In genomic region chr5:123977231-123977630, GRCm38 (mm10) we compare ENCODE assay signal across 17 mouse cellular contexts. TPM values are rescaled to one million over a fixed set of nuclear protein-coding genes. Genes with fewer than 3 reads are reported as not detected.
A peak's percentile ranks its signal among the peaks of the same experiment; 100 is the strongest.
DNase-seq lines count a peak whose midpoint lies in the region; ATAC-seq lines count a peak whose summit lies in the region.
"Had no signal": no experiment of that assay in that cellular context is flagged by ENCODE, and none has a peak within 500 bp of the region (broad histone marks: within the 10 kb centered on the region; RNA-seq: fewer than 3 reads in every experiment).

No protein-coding gene starts in this region.

- intact Hi-C loops in left cerebral cortex, postnatal 14 days (cut with DNase I): no loop called here

- peaks cover 9% of the 10 kb centered on the region; the same call in 1 of the 2 replicates for H3K27me3 ChIP-seq in kidney, embryonic 14.5 days (ENCODE audit: control insufficient read depth, insufficient read depth, low read length)
- H3K27me3 ChIP-seq in intestine, embryonic 14.5 days (replicated peaks; ENCODE audit: control insufficient read depth, insufficient read depth, low read length): peaks cover 19% of the 10 kb centered on the region

- H3K4me3 ChIP-seq in kidney, embryonic 14.5 days (ENCODE audit: low read length): no peak overlapping the region
- no peak overlapping the region for H3K4me3 ChIP-seq in intestine, embryonic 14.5 days (ENCODE audit: low read depth, low read length)
- H3K4me3 ChIP-seq: forebrain, embryonic 12.5 days; hindbrain, embryonic 10.5 days; megakaryocyte, embryonic 14.5 days had no signal

- peak overlapping the region; percentile 26; the same call in 1 of the 2 replicates for H3K27ac ChIP-seq in kidney, embryonic 14.5 days (ENCODE audit: low read depth, low read length)
- H3K27ac ChIP-seq in intestine, embryonic 14.5 days (ENCODE audit: low read depth): 0 out of 2 replicates have a peak overlapping the region, but pooled peaks have one; percentile 54
- H3K27ac ChIP-seq: forebrain, embryonic 12.5 days; hindbrain, embryonic 10.5 days had no signal

- no peaks in the 10 kb centered on the region for H3K36me3 ChIP-seq in kidney, embryonic 14.5 days (ENCODE audit: control insufficient read depth, insufficient read depth, low read length)
- no peaks in the 10 kb centered on the region for H3K36me3 ChIP-seq in intestine, embryonic 14.5 days (ENCODE audit: control insufficient read depth, insufficient read depth, low read length)
- H3K36me3 ChIP-seq: forebrain, embryonic 12.5 days; hindbrain, embryonic 10.5 days had no signal

- no peak for ATAC-seq in kidney, embryonic 14.5 days (ENCODE audit: low FRiP score, low TSS enrichment)
- ATAC-seq in intestine, embryonic 14.5 days (replicated peaks; ENCODE audit: low FRiP score, low TSS enrichment, low read depth): no peak
- ATAC-seq: midbrain, embryonic 16.5 days had no signal

- no peaks in the 10 kb centered on the region for H3K9me3 ChIP-seq in kidney, embryonic 14.5 days (ENCODE audit: control insufficient read depth, low read length)
- no peaks in the 10 kb centered on the region for H3K9me3 ChIP-seq in intestine, embryonic 14.5 days (ENCODE audit: control insufficient read depth, low read length)
- H3K9me3 ChIP-seq: forebrain, embryonic 12.5 days; G1E; hindbrain, embryonic 10.5 days; megakaryocyte, embryonic 14.5 days had no signal

- H3K4me1 ChIP-seq in kidney, embryonic 14.5 days (ENCODE audit: control insufficient read depth, insufficient read depth, low read length): peaks cover 33% of the 10 kb centered on the region; the same call in 1 of the 2 replicates
- H3K4me1 ChIP-seq in intestine, embryonic 14.5 days (replicated peaks; ENCODE audit: control insufficient read depth, insufficient read depth, low read length): no peaks in the 10 kb centered on the region; the same call in 1 of the 2 replicates

- WGBS in kidney, embryonic 14.5 days: 30% methylated on average over 3 of the region's 3 CpGs
- WGBS in intestine, embryonic 14.5 days: 24% methylated on average over 3 of the region's 3 CpGs

- no peak overlapping the region for H3K4me2 ChIP-seq in kidney, embryonic 14.5 days (replicated peaks; ENCODE audit: low read depth, low read length)
- H3K4me2 ChIP-seq in intestine, embryonic 14.5 days (ENCODE audit: low read length): no peak overlapping the region; the same call in 1 of the 2 replicates
- H3K4me2 ChIP-seq: forebrain, embryonic 12.5 days had no signal

- DNase-seq in kidney, postnatal 25 days: no peak
- DNase-seq in intestine, embryonic 14.5 days (ENCODE audit: low spot score): no peak
- DNase-seq in kidney, postnatal 36 days: peak; percentile 44 to 49
- peak; percentile 18 for DNase-seq in lung, postnatal 10 days
- no peak for DNase-seq in urinary bladder, postnatal 14 days (ENCODE audit: low spot score)
- no peak for DNase-seq in left cerebral cortex, postnatal 14 days (ENCODE audit: low spot score in 2 of 2)
- no peak for DNase-seq in layer of hippocampus, postnatal 25 days (ENCODE audit: extremely low spot score in 1 of 2, low spot score in 1 of 2)
- DNase-seq: adrenal gland, adult 2 months; cerebellum, adult 11-12 months; gastrocnemius, postnatal 36 days had no signal

- H3K9ac ChIP-seq in kidney, embryonic 14.5 days (ENCODE audit: low read depth, low read length): no peak overlapping the region
- no peak overlapping the region for H3K9ac ChIP-seq in intestine, embryonic 14.5 days (ENCODE audit: low read length)
- H3K9ac ChIP-seq: forebrain, embryonic 12.5 days had no signal

RNA-seq across cellular contexts. Expression of gene Hip1r, which starts 3.8 kb away (rescaled TPM):
- 11.0 and 13.0 TPM in 2 replicates for polyA plus RNA-seq in kidney, embryonic 14.5 days (2014; fragmentation: Nextera tagmentation; extraction: Ambion mirVana)
- 14.7 and 17.5 TPM in 2 replicates for polyA plus RNA-seq in intestine, embryonic 14.5 days (2014; fragmentation: Nextera tagmentation; extraction: Ambion mirVana)
- 10 to 100 TPM; 82.6 to 85.0 TPM for total RNA-seq in left cerebral cortex, postnatal 14 days (2021)
- total RNA-seq in layer of hippocampus, postnatal 25 days (2021): 10 to 100 TPM; 48.8 to 51.3 TPM

RNA-seq across cellular contexts. Expression of gene Ccdc62, which starts 46.8 kb away (rescaled TPM):
- 6.2 and 7.3 TPM in 2 replicates for polyA plus RNA-seq in kidney, embryonic 14.5 days (2014; fragmentation: Nextera tagmentation; extraction: Ambion mirVana)
- 5.5 and 9.1 TPM in 2 replicates for polyA plus RNA-seq in intestine, embryonic 14.5 days (2014; fragmentation: Nextera tagmentation; extraction: Ambion mirVana)
- total RNA-seq in left cerebral cortex, postnatal 14 days (2021): 1 to 10 TPM; 2.7 to 4.2 TPM
- 1 to 10 TPM; 3.5 to 4.3 TPM for total RNA-seq in layer of hippocampus, postnatal 25 days (2021)

RNA-seq across cellular contexts. Expression of gene Gm43518, which starts 50.0 kb away (rescaled TPM):
- 0.89 and 3.8 TPM in 2 replicates for polyA plus RNA-seq in kidney, embryonic 14.5 days (2014; fragmentation: Nextera tagmentation; extraction: Ambion mirVana)
- 1.4 and 2.3 TPM in 2 replicates for polyA plus RNA-seq in intestine, embryonic 14.5 days (2014; fragmentation: Nextera tagmentation; extraction: Ambion mirVana)
- not detected for total RNA-seq in left cerebral cortex, postnatal 14 days (2021)
- total RNA-seq in layer of hippocampus, postnatal 25 days (2021): 1 to 10 TPM in 1 of 2 experiments, under 1 TPM in 1; 0.54 to 1.4 TPM
- polyA plus RNA-seq: adrenal gland, adult 2 months; G1E; neural tube, embryonic 11.5 days had no signal

RNA-seq across cellular contexts. Expression of gene Vps37b, which starts 54.8 kb away (rescaled TPM):
- 20.2 and 27.6 TPM in 2 replicates for polyA plus RNA-seq in kidney, embryonic 14.5 days (2014; fragmentation: Nextera tagmentation; extraction: Ambion mirVana)
- polyA plus RNA-seq in intestine, embryonic 14.5 days (2014; fragmentation: Nextera tagmentation; extraction: Ambion mirVana): 26.4 and 27.7 TPM in 2 replicates
- 10 to 100 TPM; 51.4 to 58.3 TPM for total RNA-seq in left cerebral cortex, postnatal 14 days (2021)
- 10 to 100 TPM; 41.2 to 47.2 TPM for total RNA-seq in layer of hippocampus, postnatal 25 days (2021)

Comparison
In these comparisons a context has a peak if more than half of its experiments do, and no peak if none do; other contexts are left out.
1. DNase-seq: peak in kidney, postnatal 36 days (2 of 2) and lung, postnatal 10 days (single experiment); none in kidney, postnatal 25 days (0 of 2), intestine, embryonic 14.5 days (single experiment), urinary bladder, postnatal 14 days (single experiment), left cerebral cortex, postnatal 14 days (0 of 2) and layer of hippocampus, postnatal 25 days (0 of 2).